ENCODE assay signal across 8 mouse cellular contexts in genomic region chr5:17766006-17766677, GRCm38 (mm10).
DNase-seq lines count a peak whose midpoint lies in the region; ATAC-seq lines count a peak whose summit lies in the region.

No protein-coding gene starts in this region.

- ATAC-seq in forebrain, embryonic 13.5 days, result peak; percentile 83
- peak; percentile 59; the same call in 1 of the 2 replicates for ATAC-seq in midbrain, embryonic 14.5 days (ENCODE audit: low FRiP score, low TSS enrichment)

- H3K36me3 ChIP-seq in forebrain, embryonic 13.5 days (ENCODE audit: poor library complexity, severe bottlenecking), result no peaks in the 10 kb centered on the region
- H3K36me3 ChIP-seq in midbrain, embryonic 14.5 days (ENCODE audit: control insufficient read depth, insufficient read depth, low read length), result no peaks in the 10 kb centered on the region

- WGBS in forebrain, embryonic 13.5 days, result 53% methylated on average over 4 of the region's 4 CpGs
- WGBS in midbrain, embryonic 14.5 days, result 66% methylated on average over 4 of the region's 4 CpGs

- DNase-seq in layer of hippocampus, adult 9-10 months (ENCODE audit: low spot score), result peak; percentile 43
- DNase-seq in layer of hippocampus, adult 11-12 months (ENCODE audit: low spot score), result no peak
- DNase-seq in Muller cell, postnatal 12 days (ENCODE audit: inconsistent ontology term), result peak; percentile 49
- peak; percentile 86 for DNase-seq in midbrain, embryonic 14.5 days
- DNase-seq in adrenal gland, postnatal 36 days, result no peak
- DNase-seq in adrenal gland, postnatal 14 days, result no peak
- no peak for DNase-seq in layer of hippocampus, adult 8-10 months (ENCODE audit: low spot score in 2 of 2)

- H3K9ac ChIP-seq in forebrain, embryonic 13.5 days, result no peak overlapping the region
- no peak overlapping the region for H3K9ac ChIP-seq in midbrain, embryonic 14.5 days (replicated peaks; ENCODE audit: low read length)

- H3K27me3 ChIP-seq in forebrain, embryonic 13.5 days, result no peaks in the 10 kb centered on the region
- no peaks in the 10 kb centered on the region for H3K27me3 ChIP-seq in midbrain, embryonic 14.5 days (ENCODE audit: control insufficient read depth, insufficient read depth, low read length)

- H3K4me1 ChIP-seq in forebrain, embryonic 13.5 days, result no peaks in the 10 kb centered on the region
- H3K4me1 ChIP-seq in midbrain, embryonic 14.5 days (ENCODE audit: control insufficient read depth, insufficient read depth, low read length), result no peaks in the 10 kb centered on the region

- no peak overlapping the region for H3K4me2 ChIP-seq in forebrain, embryonic 13.5 days
- H3K4me2 ChIP-seq in midbrain, embryonic 14.5 days (ENCODE audit: low read length), result no peak overlapping the region

- no peaks in the 10 kb centered on the region for H3K9me3 ChIP-seq in forebrain, embryonic 13.5 days (replicated peaks)
- H3K9me3 ChIP-seq in midbrain, embryonic 14.5 days (ENCODE audit: control insufficient read depth, low read length), result no peaks in the 10 kb centered on the region

- H3K4me3 ChIP-seq in forebrain, embryonic 13.5 days, result no peak overlapping the region
- no peak overlapping the region for H3K4me3 ChIP-seq in midbrain, embryonic 14.5 days (replicated peaks; ENCODE audit: low read depth, low read length)

- H3K27ac ChIP-seq in forebrain, embryonic 13.5 days, result no peak overlapping the region
- no peak overlapping the region for H3K27ac ChIP-seq in midbrain, embryonic 14.5 days (replicated peaks; ENCODE audit: low read depth, low read length)

Comparison
In these comparisons a context has a peak if more than half of its experiments do, and no peak if none do; other contexts are left out.
1. DNase-seq: peak in layer of hippocampus, adult 9-10 months (single experiment), Muller cell, postnatal 12 days (single experiment) and midbrain, embryonic 14.5 days (single experiment); none in layer of hippocampus, adult 11-12 months (single experiment), adrenal gland, postnatal 36 days (0 of 2), adrenal gland, postnatal 14 days (single experiment) and layer of hippocampus, adult 8-10 months (0 of 2).